Mouse (Mus musculus) ES-Bruce4 (cell line): ENCODE data around the gene Pick1.

Experiments used
- CTCF ChIP-seq: IDR thresholded peaks from one replicate; pipeline ENCODE4 v1.8.1; 2011; ENCODE audit warnings: low read depth, low read length
- EP300 ChIP-seq: IDR thresholded peaks from 2 replicates; pipeline ENCODE4 v1.6.1; 2011; ENCODE audit warnings: low read depth, low read length; ENCODE audit not compliant: insufficient read depth
- POLR2A ChIP-seq: IDR thresholded peaks from one replicate; pipeline ENCODE4 v1.8.1; 2011; ENCODE audit warnings: low read length; ENCODE audit not compliant: insufficient read depth

DNA sequence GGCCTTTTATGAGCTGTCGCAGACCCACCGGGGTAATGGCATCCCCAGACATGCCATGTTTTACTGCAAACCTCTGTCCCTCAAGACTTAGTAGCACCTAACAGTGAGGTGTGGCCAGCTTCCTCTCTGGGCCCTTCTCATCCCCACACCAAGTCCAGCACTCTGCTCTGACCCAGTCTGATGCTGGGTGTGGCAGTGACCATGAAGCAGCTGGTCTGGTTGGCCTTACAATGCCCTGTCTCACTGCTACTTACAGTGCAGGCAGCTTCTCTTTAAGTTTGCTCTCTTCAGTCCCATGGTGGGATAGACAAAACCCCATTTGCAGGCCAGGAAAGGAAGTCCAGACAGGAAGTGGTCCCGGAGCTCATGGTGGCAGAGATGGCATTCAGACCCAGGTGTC, 16.3 kb downstream of the Pick1 start:
- TF ChIP-seq POLR2A, result no peak
- no peak for TF ChIP-seq CTCF
- no peak for TF ChIP-seq EP300
